In the genomic region with DNA sequence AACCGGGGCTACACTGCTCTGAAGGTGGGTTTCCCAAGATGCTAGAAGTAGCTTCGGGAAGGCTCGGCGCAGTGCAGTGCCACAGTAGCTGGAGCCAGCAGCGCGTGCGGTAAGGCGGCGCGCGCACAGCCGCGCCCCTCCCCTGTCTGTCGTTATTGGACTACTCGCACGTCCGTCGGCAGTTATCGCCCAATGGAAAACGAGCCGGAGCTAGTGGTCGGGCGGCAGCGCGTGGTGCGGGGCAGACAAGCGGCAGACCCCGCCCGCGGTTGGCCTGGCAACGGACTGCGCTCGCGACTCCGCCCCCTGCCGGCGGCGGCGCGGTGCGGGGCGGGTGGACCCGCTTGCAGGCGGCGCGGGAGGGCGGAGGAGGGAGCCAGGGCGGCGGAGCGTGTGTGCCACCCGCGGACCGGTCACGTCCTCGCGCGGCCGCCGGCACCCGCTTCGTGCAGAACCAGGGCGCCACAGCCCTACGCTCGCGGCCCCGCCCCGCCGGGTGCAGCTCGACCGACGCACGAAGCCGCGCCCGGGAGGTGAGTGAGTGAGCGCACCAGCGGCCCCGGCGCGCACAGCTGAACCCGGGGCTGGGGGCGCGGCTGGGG, we compare ENCODE assay signal across 8 mouse cellular contexts. TPM values are rescaled to one million over a fixed set of nuclear protein-coding genes. Genes with fewer than 3 reads are reported as not detected.
DNase-seq lines count a peak whose midpoint lies in the region; ATAC-seq and TF ChIP-seq lines count a peak whose summit lies in the region.

Gene Gnaz (plus strand): TSS at position 328 of the 602 bp plus-strand sequence.

- ATAC-seq in embryonic facial prominence, embryonic 15.5 days (ENCODE audit: insufficient number of reproducible peaks, low FRiP score, low TSS enrichment, low read depth) = peak; percentile 97
- ATAC-seq in kidney, embryonic 14.5 days (ENCODE audit: low FRiP score, low TSS enrichment) = peak; percentile 97
- ATAC-seq in limb, embryonic 14.5 days (ENCODE audit: low FRiP score, low read depth) = peak; percentile 98
- ATAC-seq in midbrain, postnatal 0 days (ENCODE audit: low FRiP score) = peak; percentile 96

- WGBS in bone marrow, adult 2 months = under 1% methylated on average over 83 of the region's 83 CpGs
- WGBS in embryonic facial prominence, embryonic 15.5 days = under 1% methylated on average over 66 of the region's 83 CpGs
- under 1% methylated on average over 71 of the region's 83 CpGs for WGBS in heart, embryonic 10.5 days
- WGBS in kidney, embryonic 14.5 days = under 1% methylated on average over 69 of the region's 83 CpGs
- WGBS in limb, embryonic 14.5 days = 1% methylated on average over 33 of the region's 83 CpGs
- under 1% methylated on average over 50 of the region's 83 CpGs for WGBS in midbrain, postnatal 0 days

- peaks cover 28% of the 10 kb centered on the region for H3K27me3 ChIP-seq in embryonic facial prominence, embryonic 15.5 days
- peaks cover 74% of the 10 kb centered on the region for H3K27me3 ChIP-seq in heart, embryonic 10.5 days (ENCODE audit: insufficient read depth, poor library complexity, severe bottlenecking)
- H3K27me3 ChIP-seq in kidney, embryonic 14.5 days (ENCODE audit: control insufficient read depth, insufficient read depth, low read length) = no peaks in the 10 kb centered on the region
- H3K27me3 ChIP-seq in limb, embryonic 14.5 days (ENCODE audit: control insufficient read depth, insufficient read depth, low read length) = peaks cover 14% of the 10 kb centered on the region
- no peaks in the 10 kb centered on the region for H3K27me3 ChIP-seq in midbrain, postnatal 0 days (ENCODE audit: insufficient read depth, low read length)

- 0 out of 2 replicates have a peak, but pooled peaks have one; percentile 2 for TF ChIP-seq POLR2A in bone marrow, adult 2 months (IDR thresholded peaks at IDR 0.05; ENCODE audit: borderline replicate concordance, control insufficient read depth, low read depth, low read length)
- 0 out of 2 replicates have a peak, but pooled peaks have one; percentile 19 for TF ChIP-seq POLR2A in limb, embryonic 14.5 days (IDR thresholded peaks at IDR 0.05; ENCODE audit: borderline replicate concordance, extremely low read depth, insufficient read depth, insufficient read length)

- peak; percentile 30; the same call in 1 of the 2 replicates for TF ChIP-seq CTCF in bone marrow, adult 2 months (IDR thresholded peaks at IDR 0.05; ENCODE audit: control insufficient read depth, insufficient read depth, low read length)
- TF ChIP-seq CTCF in midbrain, postnatal 0 days (IDR thresholded peaks at IDR 0.05) = peak; percentile 60

- peak; percentile 88 for DNase-seq in 3134 (ENCODE audit: extremely low read depth, insufficient read length, low spot score)
- DNase-seq in heart, embryonic 10.5 days (ENCODE audit: low spot score) = peak; percentile 98
- DNase-seq in limb, embryonic 14.5 days (ENCODE audit: low spot score) = peak; percentile 97
- DNase-seq in midbrain, postnatal 0 days (ENCODE audit: low spot score) = peak; percentile 99
- DNase-seq in spleen, postnatal 10 days (ENCODE audit: low spot score in 2 of 2) = peak; percentile 58 to 85

- no peaks in the 10 kb centered on the region for H3K9me3 ChIP-seq in embryonic facial prominence, embryonic 15.5 days (replicated peaks)
- H3K9me3 ChIP-seq in heart, embryonic 10.5 days = no peaks in the 10 kb centered on the region
- H3K9me3 ChIP-seq in kidney, embryonic 14.5 days (ENCODE audit: control insufficient read depth, low read length) = no peaks in the 10 kb centered on the region
- H3K9me3 ChIP-seq in limb, embryonic 14.5 days (ENCODE audit: control insufficient read depth, low read length) = no peaks in the 10 kb centered on the region
- H3K9me3 ChIP-seq in midbrain, postnatal 0 days (ENCODE audit: low read length) = no peaks in the 10 kb centered on the region

- H3K4me1 ChIP-seq in bone marrow, adult 2 months (ENCODE audit: control insufficient read depth, insufficient read depth, low read length) = no peaks in the 10 kb centered on the region
- H3K4me1 ChIP-seq in embryonic facial prominence, embryonic 15.5 days = peaks cover 14% of the 10 kb centered on the region
- peaks cover 25% of the 10 kb centered on the region for H3K4me1 ChIP-seq in heart, embryonic 10.5 days
- peaks cover 20% of the 10 kb centered on the region for H3K4me1 ChIP-seq in kidney, embryonic 14.5 days (ENCODE audit: control insufficient read depth, insufficient read depth, low read length)
- peaks cover 3% of the 10 kb centered on the region for H3K4me1 ChIP-seq in limb, embryonic 14.5 days (ENCODE audit: control insufficient read depth, insufficient read depth, low read length)
- H3K4me1 ChIP-seq in midbrain, postnatal 0 days (ENCODE audit: insufficient read depth, low read length) = peaks cover 8% of the 10 kb centered on the region; the same call in 1 of the 2 replicates

- peak within 1 kb of the TSS; percentile 23 for H3K9ac ChIP-seq in embryonic facial prominence, embryonic 15.5 days
- H3K9ac ChIP-seq in kidney, embryonic 14.5 days (ENCODE audit: low read depth, low read length) = peak within 1 kb of the TSS; percentile 60
- H3K9ac ChIP-seq in limb, embryonic 14.5 days (ENCODE audit: low read depth, low read length, severe bottlenecking) = peak within 1 kb of the TSS; percentile 58
- H3K9ac ChIP-seq in midbrain, postnatal 0 days (replicated peaks; ENCODE audit: low read length, poor library complexity, severe bottlenecking) = peak within 1 kb of the TSS; percentile 81

- H3K4me2 ChIP-seq in embryonic facial prominence, embryonic 15.5 days (replicated peaks) = peak within 1 kb of the TSS; percentile 96
- H3K4me2 ChIP-seq in kidney, embryonic 14.5 days (replicated peaks; ENCODE audit: low read depth, low read length) = peak within 1 kb of the TSS; percentile 94
- peak within 1 kb of the TSS; percentile 93 for H3K4me2 ChIP-seq in limb, embryonic 14.5 days (replicated peaks; ENCODE audit: low read depth, low read length, severe bottlenecking)
- H3K4me2 ChIP-seq in midbrain, postnatal 0 days (ENCODE audit: low read depth, low read length, poor library complexity, severe bottlenecking) = peak within 1 kb of the TSS; percentile 86

- H3K36me3 ChIP-seq in embryonic facial prominence, embryonic 15.5 days = no peaks in the 10 kb centered on the region
- no peaks in the 10 kb centered on the region for H3K36me3 ChIP-seq in heart, embryonic 10.5 days
- H3K36me3 ChIP-seq in kidney, embryonic 14.5 days (ENCODE audit: control insufficient read depth, insufficient read depth, low read length) = no peaks in the 10 kb centered on the region
- H3K36me3 ChIP-seq in limb, embryonic 14.5 days (ENCODE audit: control insufficient read depth, insufficient read depth, low read length) = no peaks in the 10 kb centered on the region
- peaks cover 3% of the 10 kb centered on the region; the same call in 1 of the 2 replicates for H3K36me3 ChIP-seq in midbrain, postnatal 0 days (ENCODE audit: insufficient read depth, low read length)

- H3K4me3 ChIP-seq in bone marrow, adult 2 months (replicated peaks; ENCODE audit: control insufficient read depth, low read depth, low read length) = peak within 1 kb of the TSS; percentile 50
- H3K4me3 ChIP-seq in embryonic facial prominence, embryonic 15.5 days (replicated peaks) = peak within 1 kb of the TSS; percentile 68
- peak within 1 kb of the TSS; percentile 77 for H3K4me3 ChIP-seq in heart, embryonic 10.5 days
- H3K4me3 ChIP-seq in kidney, embryonic 14.5 days (ENCODE audit: low read length) = peak within 1 kb of the TSS; percentile 67
- peak within 1 kb of the TSS; percentile 65 for H3K4me3 ChIP-seq in limb, embryonic 14.5 days (replicated peaks; ENCODE audit: low read length)
- peak within 1 kb of the TSS; percentile 72 for H3K4me3 ChIP-seq in midbrain, postnatal 0 days (ENCODE audit: low read depth, low read length)

- H3K27ac ChIP-seq in bone marrow, adult 2 months (ENCODE audit: control insufficient read depth, insufficient read depth, low read depth, low read length, poor library complexity) = peak within 1 kb of the TSS; percentile 24; the same call in 1 of the 2 replicates
- H3K27ac ChIP-seq in embryonic facial prominence, embryonic 15.5 days (replicated peaks) = no peak within 1 kb of the TSS
- peak within 1 kb of the TSS; percentile 80 for H3K27ac ChIP-seq in heart, embryonic 10.5 days
- H3K27ac ChIP-seq in kidney, embryonic 14.5 days (ENCODE audit: low read depth, low read length) = no peak within 1 kb of the TSS
- no peak within 1 kb of the TSS for H3K27ac ChIP-seq in limb, embryonic 14.5 days (replicated peaks; ENCODE audit: low read depth, low read length)
- peak within 1 kb of the TSS; percentile 78 for H3K27ac ChIP-seq in midbrain, postnatal 0 days (ENCODE audit: low read depth, low read length)

RNA-seq across cellular contexts. Expression of gene Gnaz, which starts in this region (rescaled TPM):
- polyA plus RNA-seq in bone marrow, adult 2 months (2011; ENCODE audit: insufficient read depth, insufficient read length, low replicate concordance, missing spikeins) = 11.6 and 20.9 TPM in 2 replicates
- polyA plus RNA-seq in embryonic facial prominence, embryonic 15.5 days (2015; fragmentation: Nextera tagmentation; extraction: Ambion mirVana) = 4.0 and 5.8 TPM in 2 replicates
- 2.0 and 4.2 TPM in 2 replicates for polyA plus RNA-seq in heart, embryonic 10.5 days (2016; fragmentation: Nextera tagmentation; extraction: Ambion mirVana)
- 5.9 and 6.0 TPM in 2 replicates for polyA plus RNA-seq in kidney, embryonic 14.5 days (2014; fragmentation: Nextera tagmentation; extraction: Ambion mirVana)
- polyA plus RNA-seq in limb, embryonic 14.5 days (2012; rRNA removed) = 2.1 and 3.1 TPM in 2 replicates
- polyA plus RNA-seq in limb, embryonic 14.5 days (2014; fragmentation: Nextera tagmentation; extraction: Ambion mirVana) = 2.9 and 3.0 TPM in 2 replicates
- 217 and 219 TPM in 2 replicates for total RNA-seq in midbrain, postnatal 0 days (2014; rRNA removed)
- polyA plus RNA-seq in midbrain, postnatal 0 days (2015; fragmentation: Nextera tagmentation; extraction: Ambion mirVana) = 132 and 133 TPM in 2 replicates

Comparison
In these comparisons a context has a peak if more than half of its experiments do, and no peak if none do; other contexts are left out.
1. H3K27ac ChIP-seq: peak in bone marrow, adult 2 months (single experiment), heart, embryonic 10.5 days (single experiment) and midbrain, postnatal 0 days (single experiment); none in embryonic facial prominence, embryonic 15.5 days (single experiment), kidney, embryonic 14.5 days (single experiment) and limb, embryonic 14.5 days (single experiment).
2. H3K9ac ChIP-seq: peak in every context shown above with its lines; median percentile 81 in midbrain, postnatal 0 days; 60 in kidney, embryonic 14.5 days; 58 in limb, embryonic 14.5 days; 23 in embryonic facial prominence, embryonic 15.5 days.
3. Peak in every context shown above with its lines, with median percentiles within 50 percentile points of each other: DNase-seq, H3K4me3 ChIP-seq, ATAC-seq and H3K4me2 ChIP-seq.